Mouse (Mus musculus): ENCODE data around the gene Slc38a8.

Slc38a8 gene

DNA sequence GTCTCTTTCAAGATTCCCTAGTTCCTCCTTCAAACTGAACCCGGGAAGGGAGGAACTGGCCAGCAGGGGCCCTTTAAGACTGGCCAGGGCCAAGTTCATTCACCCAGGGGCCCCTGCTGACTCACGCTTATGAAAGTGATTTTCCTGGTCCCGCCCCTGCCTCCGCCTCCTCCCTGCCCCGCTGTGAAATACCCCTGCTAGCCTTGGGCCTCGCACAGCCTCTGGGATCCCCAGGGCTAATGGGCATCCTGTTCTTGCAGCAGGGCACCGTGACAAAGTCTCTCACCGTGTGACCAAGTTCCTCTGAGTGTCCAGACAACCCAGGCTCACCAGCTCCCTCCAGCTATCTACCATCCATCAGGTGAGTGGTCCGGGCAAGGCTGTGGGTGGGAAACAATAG, 64.6 kb downstream of the Slc38a8 start:
- DNase-seq, result peak; percentile 100

DNA sequence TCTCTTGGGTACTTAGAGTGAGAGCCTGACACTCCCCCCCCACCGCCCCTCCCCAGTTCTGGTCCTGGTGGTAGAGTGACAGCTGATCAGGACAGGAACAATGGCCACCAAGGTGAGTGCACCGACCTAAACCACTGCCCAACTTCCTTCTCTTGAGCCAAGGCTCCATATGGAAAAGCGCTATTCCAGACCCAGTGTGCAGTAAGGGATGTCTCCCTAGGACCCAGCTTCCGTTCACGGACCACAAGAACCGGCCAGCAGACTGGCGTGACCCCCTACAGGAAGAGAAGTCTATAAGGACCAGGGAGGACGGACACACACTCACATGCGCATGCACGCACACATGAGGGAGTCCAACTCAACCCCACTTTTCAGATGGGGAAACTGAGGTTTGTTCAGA, 65.2 kb downstream of the Slc38a8 start:
- peak; percentile 97 for DNase-seq

DNA sequence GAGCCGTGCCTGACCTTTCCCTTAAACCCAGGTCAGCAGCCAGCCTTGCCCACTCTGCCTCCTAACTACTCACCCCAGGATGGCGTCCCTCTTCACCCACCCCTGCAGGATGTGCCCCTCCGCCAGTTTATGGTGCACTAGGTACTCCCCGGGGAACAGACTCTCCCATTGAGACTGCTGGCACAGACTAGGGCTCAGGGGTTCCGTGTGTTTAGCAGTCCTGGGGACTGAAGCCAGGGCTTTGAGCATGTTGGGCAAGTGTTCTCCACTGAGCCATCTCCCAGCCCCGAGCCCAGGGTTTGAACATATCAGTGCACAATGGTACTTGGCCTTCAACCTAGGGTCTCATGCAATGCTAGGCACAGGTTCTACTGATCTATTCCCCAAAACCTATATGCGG, 66.0 kb downstream of the Slc38a8 start:
- no peak for DNase-seq

DNA sequence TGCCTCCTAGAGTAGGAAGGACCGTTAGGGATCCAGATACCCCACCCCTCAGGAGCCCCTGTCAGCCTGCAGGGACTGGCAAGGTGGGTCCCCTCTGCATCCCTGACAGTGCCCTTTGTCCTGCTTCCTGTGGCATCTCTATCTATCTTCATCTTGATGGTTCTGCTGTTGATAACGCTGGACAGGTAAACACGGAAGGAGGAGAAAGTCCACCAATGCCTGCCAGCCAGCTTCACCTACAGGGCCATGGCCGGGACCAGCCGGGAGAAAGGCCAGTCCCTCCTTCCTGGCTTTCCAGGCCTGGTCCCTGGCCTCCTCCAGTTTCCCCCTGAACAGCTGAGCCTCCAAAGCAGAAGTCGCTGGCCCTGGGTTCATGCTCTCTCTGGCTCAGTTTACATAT, 66.9 kb downstream of the Slc38a8 start:
- DNase-seq, result no peak

DNA sequence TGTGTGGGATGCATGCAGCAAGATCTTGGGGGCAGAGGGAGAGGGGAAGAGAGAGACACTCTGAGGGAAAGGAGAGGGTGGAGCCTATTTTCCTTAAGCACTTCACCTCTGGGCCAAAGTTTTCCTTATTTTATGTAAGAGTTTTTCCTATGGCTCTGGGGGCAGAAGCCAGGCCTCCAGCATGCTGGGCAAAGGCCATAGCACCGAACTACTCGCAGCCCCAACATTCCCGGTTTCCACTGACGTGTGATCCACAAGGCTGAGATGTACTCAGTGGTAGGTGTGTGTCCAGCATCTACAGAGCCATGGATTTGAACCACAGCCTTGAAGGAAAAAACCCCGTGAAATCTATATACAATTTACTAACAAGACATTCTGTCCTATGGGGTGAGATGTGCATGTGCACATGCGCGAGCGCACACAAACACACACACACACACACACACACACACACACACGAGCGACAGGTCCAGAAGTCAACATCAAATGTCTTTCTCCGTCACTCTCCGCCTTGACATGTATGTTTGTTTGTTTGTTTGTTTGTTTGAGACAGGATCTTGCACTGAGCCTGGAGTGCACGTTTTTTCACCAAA, 67.8 kb downstream of the Slc38a8 start, which contains the start of gene Osgin1:
TSS of gene Osgin1 (plus strand) at position 543 of the 593 bp plus-strand sequence.
- DNase-seq, result no peak

DNA sequence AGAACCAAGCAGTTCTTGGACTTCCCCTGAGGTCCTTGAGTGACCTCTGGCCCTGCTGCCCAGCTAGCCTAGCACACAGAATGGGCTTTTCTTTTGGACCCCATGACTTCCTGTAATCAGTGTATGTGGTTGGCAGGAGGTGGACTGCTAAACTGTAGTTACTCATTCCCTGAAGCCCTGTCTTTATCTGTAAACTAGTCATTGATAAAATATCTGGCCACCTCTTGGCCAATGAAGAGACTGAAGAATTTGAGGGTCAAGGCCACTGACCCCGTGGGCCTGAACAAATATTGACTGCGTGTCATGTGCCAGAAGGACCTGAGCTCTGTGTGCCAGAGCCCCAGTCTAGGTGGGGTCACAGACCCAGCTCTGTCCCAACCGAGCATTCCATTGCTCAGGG, 69.1 kb downstream of the Slc38a8 start:
- DNase-seq, result no peak

DNA sequence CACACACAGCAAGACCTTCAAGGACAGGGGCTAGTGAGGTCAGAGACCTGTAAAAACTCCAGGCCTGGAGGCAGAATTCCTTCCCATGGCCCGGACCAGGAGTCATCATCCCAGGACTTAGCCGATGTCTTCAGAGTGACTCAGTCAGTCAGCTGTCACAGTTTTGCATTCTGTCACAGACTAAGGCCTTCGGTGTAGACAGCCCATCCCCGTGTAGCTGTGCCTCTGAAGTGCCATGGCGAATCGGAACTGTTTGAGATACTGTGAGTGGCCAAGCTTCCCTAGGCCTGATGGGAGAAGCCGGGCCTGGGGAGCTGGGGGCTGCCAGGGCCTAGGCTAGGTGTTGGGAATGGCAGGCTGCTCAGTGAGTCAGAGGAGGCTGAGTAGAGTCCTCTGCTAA, 70.8 kb downstream of the Slc38a8 start:
- no peak for DNase-seq

DNA sequence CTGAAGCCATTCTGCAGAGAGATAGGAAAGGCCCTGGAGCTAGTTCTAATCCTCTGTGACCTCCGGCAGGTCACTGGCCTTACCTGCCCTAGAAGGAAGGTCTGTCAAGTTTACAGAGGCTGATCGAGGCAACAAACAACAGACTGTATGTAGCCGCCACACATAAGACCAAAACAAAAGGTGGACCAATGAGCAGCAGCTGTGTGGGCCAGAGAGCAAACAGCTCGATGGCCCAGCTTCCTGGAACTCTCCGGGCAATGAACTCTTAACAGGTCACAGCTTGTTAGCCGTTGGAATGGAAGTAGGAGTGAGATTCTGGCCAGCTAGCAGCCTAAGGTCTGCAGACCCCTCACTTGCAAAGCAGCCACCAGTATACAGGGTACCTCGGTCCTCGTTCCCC, 71.2 kb downstream of the Slc38a8 start:
- no peak for DNase-seq

Measured in heart, adult 11 months (tissue).